Mouse (Mus musculus): ENCODE results near the gene Caprin2. TPM values are rescaled to one million over a fixed set of nuclear protein-coding genes. Genes with fewer than 3 reads are reported as not detected.
"Not testable (repeated sequence)": the region's sequence is repeated elsewhere in the genome, so short reads cannot be mapped to it uniquely, and the experiment has no call there.

Caprin2 gene
- 10.7 and 12.7 TPM in 2 replicates for polyA plus RNA-seq (2015; fragmentation: Nextera tagmentation; extraction: Ambion mirVana)

DNA sequence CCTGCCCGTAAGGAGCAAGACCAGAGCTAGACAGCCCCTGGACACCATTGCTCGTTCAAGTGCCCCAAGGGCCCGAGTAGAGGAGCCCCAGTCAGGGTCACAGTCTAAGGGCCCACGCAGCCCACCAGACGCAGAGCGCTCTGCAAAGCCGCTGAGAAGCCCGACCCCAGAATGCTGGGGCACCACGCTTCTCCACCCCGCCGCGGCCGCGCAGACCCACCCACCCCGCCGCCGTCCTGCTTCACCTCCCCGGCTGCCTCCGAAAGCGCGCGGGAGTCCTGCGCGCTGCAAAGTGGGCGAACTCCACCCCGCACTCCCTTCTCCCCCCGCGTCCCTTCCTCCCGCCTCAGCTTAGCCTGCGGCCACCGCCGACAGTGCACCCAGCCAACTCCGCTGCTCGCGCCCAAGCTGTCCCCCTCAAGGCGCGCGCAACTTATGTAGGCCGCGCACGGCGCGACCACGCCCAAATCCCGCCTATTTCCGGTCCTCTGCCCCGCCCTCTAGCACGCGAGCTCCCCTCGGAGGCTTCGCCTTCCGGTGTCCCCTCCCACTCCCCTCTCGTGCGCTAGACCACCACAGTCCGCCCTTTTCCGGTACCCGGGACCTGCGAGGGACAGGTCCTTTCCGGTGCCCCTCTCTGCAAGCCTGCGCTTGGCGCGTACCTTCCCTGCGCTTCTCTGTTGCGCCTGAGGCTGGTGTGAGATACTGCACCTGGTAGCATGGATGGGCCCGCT is at the start of gene Caprin2:
TSS of gene Caprin2 (minus strand) at position 465 of the 734 bp plus-strand sequence.
- H3K9me3 ChIP-seq (replicated peaks), result no peaks in the 10 kb centered on the region
- ATAC-seq (replicated peaks; ENCODE audit: insufficient number of reproducible peaks, insufficient read depth, low FRiP score, low read depth), result peak; percentile 97
- peak within 1 kb of the TSS; percentile 87 for H3K27ac ChIP-seq
- peak within 1 kb of the TSS; percentile 82 for H3K9ac ChIP-seq
- under 1% methylated on average over 65 of the region's 65 CpGs for WGBS
- no peaks in the 10 kb centered on the region for H3K27me3 ChIP-seq
- peaks cover 7% of the 10 kb centered on the region for H3K4me1 ChIP-seq (replicated peaks)
- peak within 1 kb of the TSS; percentile 90 for H3K4me2 ChIP-seq
- H3K36me3 ChIP-seq, result no peaks in the 10 kb centered on the region
- H3K4me3 ChIP-seq, result peak within 1 kb of the TSS; percentile 82

DNA sequence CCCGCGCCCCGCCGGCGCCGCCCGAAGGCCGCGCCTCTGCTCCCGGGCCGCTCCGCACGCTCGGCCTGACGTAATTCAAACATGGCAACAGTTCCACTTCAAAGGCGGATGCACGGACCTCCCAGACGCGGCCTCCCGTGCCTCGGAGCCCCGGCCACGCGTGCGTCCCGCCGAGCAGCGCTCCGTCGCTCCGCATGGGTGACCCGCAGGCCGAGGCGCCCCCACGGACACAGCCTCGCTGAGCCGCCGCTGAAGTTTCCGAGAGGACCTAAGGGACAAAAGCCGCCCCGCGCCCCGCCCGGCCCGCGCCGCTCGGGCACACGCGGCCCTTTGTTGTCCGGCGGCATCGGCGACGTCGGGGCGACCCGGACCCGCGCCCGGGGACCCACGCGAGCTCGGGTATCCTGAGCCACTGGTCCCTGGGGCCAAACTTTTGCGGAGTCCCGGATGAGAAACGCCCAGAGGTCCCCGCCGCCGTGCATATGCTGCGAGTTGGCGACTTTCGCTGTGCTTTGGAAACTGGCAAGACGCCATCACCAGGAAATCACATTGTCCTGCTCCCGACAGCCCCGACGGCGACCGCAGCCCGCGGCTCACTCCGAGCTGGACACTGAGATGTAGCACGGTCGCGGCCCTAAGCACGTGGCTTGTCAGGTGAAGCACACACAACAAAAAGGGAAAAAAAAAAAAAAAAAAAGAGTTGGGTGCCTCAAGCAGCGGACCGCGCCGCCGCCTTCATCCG is 48.9 kb upstream of the Caprin2 start:
- H3K4me1 ChIP-seq (replicated peaks), result peaks cover 7% of the 10 kb centered on the region
- peak overlapping the region; percentile 75 for H3K4me3 ChIP-seq
- peak; percentile 72 for ATAC-seq (replicated peaks; ENCODE audit: insufficient number of reproducible peaks, insufficient read depth, low FRiP score, low read depth)
- H3K4me2 ChIP-seq, result peak overlapping the region; percentile 81
- no peaks in the 10 kb centered on the region for H3K9me3 ChIP-seq (replicated peaks)
- WGBS, result under 1% methylated on average over 86 of the region's 92 CpGs
- H3K27me3 ChIP-seq, result no peaks in the 10 kb centered on the region
- H3K27ac ChIP-seq, result peak overlapping the region; percentile 92
- H3K9ac ChIP-seq, result peak overlapping the region; percentile 81
- H3K36me3 ChIP-seq, result no peaks in the 10 kb centered on the region

DNA sequence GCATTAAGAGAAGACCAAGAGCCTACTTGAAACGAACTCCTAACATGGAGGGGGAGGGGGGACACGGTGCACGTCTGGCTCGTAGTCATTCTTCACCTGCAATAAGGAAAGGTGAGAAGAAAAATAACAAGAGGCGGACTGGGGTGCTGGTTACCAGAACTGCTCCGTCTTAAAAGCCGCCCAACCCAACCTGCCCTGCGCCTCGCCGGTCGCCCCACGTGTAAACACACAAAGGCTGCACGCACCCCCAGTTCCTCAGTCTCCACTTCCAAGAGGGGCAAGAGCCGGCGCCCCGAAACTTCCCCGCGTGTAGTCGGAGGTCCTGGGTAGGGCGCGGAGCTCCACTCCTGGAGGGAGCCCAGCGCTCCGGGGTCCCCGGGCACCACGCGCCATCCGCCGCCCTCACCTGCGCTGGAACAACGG is 48.3 kb upstream of the Caprin2 start:
- Histone ChIP-seq H3K27ac (peak overlapping the region; percentile 92), H3K4me1 (replicated peaks) (peaks cover 7% of the 10 kb centered on the region), H3K4me2 (peak overlapping the region; percentile 81), H3K36me3 (no peaks in the 10 kb centered on the region), H3K9me3 (replicated peaks) (no peaks in the 10 kb centered on the region), H3K9ac (peak overlapping the region; percentile 81), H3K4me3 (peak overlapping the region; percentile 75), H3K27me3 (no peaks in the 10 kb centered on the region)
- under 1% methylated on average over 30 of the region's 30 CpGs for WGBS
- ATAC-seq (replicated peaks; ENCODE audit: insufficient number of reproducible peaks, insufficient read depth, low FRiP score, low read depth), result no peak

DNA sequence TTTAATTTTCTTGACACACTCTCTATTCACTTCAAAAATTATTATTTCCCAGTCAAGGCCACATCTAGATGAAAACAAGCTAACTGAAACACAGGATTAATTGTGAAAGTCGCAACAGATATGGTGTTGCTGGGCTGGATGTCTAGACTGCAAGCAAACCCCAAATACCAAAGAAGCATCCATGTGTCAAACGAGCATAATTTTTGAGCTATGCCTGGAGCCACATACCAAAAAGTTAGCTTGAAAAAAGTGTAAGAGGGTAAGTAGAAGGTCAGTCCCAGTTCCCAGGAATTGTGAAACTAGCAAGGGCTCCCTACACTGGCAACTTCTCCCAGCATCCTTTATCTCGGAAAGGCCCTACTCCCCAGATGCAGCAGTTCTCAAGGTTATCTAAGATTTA is 47.7 kb upstream of the Caprin2 start:
- peaks cover 7% of the 10 kb centered on the region for H3K4me1 ChIP-seq (replicated peaks)
- H3K9ac ChIP-seq, result no peak overlapping the region
- no peaks in the 10 kb centered on the region for H3K27me3 ChIP-seq
- peak overlapping the region; percentile 81 for H3K4me2 ChIP-seq
- 28% methylated on average over 3 of the region's 3 CpGs for WGBS
- H3K36me3 ChIP-seq, result no peaks in the 10 kb centered on the region
- ATAC-seq (replicated peaks; ENCODE audit: insufficient number of reproducible peaks, insufficient read depth, low FRiP score, low read depth), result no peak
- H3K27ac ChIP-seq, result no peak overlapping the region
- H3K4me3 ChIP-seq, result peak overlapping the region; percentile 75
- H3K9me3 ChIP-seq (replicated peaks), result no peaks in the 10 kb centered on the region

DNA sequence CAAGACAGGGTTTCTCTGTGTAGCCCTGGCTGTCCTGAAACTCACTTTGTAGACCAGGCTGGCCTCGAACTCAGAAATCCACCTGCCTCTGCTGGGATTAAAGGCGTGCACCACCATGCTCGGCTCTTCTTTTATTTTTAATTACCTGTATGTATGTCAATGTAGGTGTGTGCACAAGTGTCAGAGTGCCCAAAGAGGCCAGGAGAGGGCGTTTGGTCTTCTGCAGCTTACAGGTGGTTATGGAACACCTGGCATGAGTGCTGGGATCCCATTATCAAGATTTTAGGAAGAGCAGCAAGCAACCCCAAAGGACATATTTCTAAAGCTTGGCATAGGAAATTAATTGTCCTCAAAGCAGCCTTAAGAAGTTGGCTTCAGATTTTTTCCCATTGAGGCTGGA is 46.4 kb upstream of the Caprin2 start:
- Histone ChIP-seq H3K9ac (no peak overlapping the region), H3K4me1 (replicated peaks) (peaks cover 7% of the 10 kb centered on the region), H3K4me3 (no peak overlapping the region), H3K36me3 (no peaks in the 10 kb centered on the region), H3K27ac (no peak overlapping the region), H3K27me3 (no peaks in the 10 kb centered on the region), H3K9me3 (replicated peaks) (no peaks in the 10 kb centered on the region), H3K4me2 (no peak overlapping the region)
- ATAC-seq (replicated peaks; ENCODE audit: insufficient number of reproducible peaks, insufficient read depth, low FRiP score, low read depth), result no peak
- 78% methylated on average over 4 of the region's 4 CpGs for WGBS

DNA sequence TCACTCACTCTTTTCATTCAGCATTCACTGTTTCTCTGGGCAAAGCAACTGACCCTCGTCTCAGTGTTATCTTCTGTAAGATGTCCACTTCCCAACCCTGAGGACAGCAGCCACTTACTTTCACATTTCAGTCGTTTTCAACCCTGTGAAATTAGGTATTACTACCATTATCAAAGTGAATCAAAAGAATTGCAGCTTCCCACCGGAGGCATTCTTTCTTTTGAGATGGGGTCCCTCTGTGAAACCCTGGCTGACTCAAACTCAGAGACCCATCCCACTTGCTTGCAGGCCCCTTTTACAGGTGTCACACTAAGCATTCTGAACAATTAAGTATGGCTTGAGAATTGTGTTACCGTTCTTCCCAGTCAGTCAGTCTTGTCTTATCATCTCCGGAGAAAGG is 45.8 kb upstream of the Caprin2 start:
- no peak for ATAC-seq (replicated peaks; ENCODE audit: insufficient number of reproducible peaks, insufficient read depth, low FRiP score, low read depth)
- no peak overlapping the region for H3K9ac ChIP-seq
- WGBS, result 65% methylated on average over 5 of the region's 5 CpGs

DNA sequence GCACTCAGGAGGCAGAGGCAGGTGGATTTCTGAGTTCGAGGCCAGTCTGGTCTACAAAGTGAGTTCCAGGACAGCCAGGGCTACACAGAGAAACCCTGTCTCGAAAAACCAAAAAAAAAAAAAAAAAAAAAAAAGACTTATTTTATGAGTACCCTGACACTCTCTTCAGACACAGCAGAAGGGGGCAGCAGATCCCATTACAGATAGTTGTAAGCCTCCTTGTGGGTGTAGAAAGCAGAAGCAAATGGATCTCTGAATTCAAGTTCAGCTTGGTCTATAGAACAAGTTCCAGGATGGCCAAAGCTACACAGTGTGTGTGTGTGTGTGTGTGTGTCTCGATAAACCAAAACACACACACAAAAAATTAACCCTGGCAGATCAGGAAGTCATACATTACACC is 44.3 kb upstream of the Caprin2 start:
- H3K9me3 ChIP-seq (replicated peaks); ATAC-seq (replicated peaks; ENCODE audit: insufficient number of reproducible peaks, insufficient read depth, low FRiP score, low read depth); H3K36me3 ChIP-seq; H3K4me2 ChIP-seq; H3K4me1 ChIP-seq (replicated peaks); H3K27me3 ChIP-seq; H3K27ac ChIP-seq; H3K4me3 ChIP-seq; H3K9ac ChIP-seq: not testable (repeated sequence)
- 88% methylated on average over 2 of the region's 3 CpGs for WGBS

More for the DNA sequence above, 45.8 kb upstream of the Caprin2 start:
- H3K4me1 ChIP-seq (replicated peaks), result peaks cover 4% of the 10 kb centered on the region
- H3K4me3 ChIP-seq, result no peak overlapping the region
- H3K27me3 ChIP-seq, result no peaks in the 10 kb centered on the region
- no peak overlapping the region for H3K27ac ChIP-seq
- no peaks in the 10 kb centered on the region for H3K36me3 ChIP-seq
- no peak overlapping the region for H3K4me2 ChIP-seq
- H3K9me3 ChIP-seq (replicated peaks), result no peaks in the 10 kb centered on the region

DNA sequence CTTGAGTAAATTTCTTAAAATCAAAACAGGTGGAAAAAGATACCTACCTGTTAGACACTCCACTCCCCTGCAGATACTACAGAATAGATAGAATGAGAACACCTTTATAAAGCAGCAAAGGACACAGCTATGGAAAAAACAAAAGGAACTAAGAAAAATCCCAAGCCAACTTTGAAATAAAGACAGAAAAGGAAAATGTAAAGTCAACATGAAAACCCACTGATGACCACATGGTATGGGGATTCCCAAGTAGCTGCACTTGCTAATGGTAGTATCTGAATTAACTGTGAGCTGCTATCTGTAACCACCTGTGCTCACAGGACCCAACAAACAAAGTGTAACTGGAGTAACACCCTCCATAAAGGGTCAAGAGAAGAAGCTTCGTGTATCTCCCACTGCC is 41.7 kb upstream of the Caprin2 start:
- H3K27me3 ChIP-seq, result no peaks in the 10 kb centered on the region
- no peak overlapping the region for H3K9ac ChIP-seq
- H3K9me3 ChIP-seq (replicated peaks), result no peaks in the 10 kb centered on the region
- no peaks in the 10 kb centered on the region for H3K36me3 ChIP-seq
- WGBS, result 61% methylated on average over 1 of the region's 1 CpGs
- no peak overlapping the region for H3K27ac ChIP-seq
- no peak for ATAC-seq (replicated peaks; ENCODE audit: insufficient number of reproducible peaks, insufficient read depth, low FRiP score, low read depth)
- H3K4me1 ChIP-seq (replicated peaks), result peaks cover 11% of the 10 kb centered on the region
- H3K4me2 ChIP-seq, result no peak overlapping the region
- no peak overlapping the region for H3K4me3 ChIP-seq

DNA sequence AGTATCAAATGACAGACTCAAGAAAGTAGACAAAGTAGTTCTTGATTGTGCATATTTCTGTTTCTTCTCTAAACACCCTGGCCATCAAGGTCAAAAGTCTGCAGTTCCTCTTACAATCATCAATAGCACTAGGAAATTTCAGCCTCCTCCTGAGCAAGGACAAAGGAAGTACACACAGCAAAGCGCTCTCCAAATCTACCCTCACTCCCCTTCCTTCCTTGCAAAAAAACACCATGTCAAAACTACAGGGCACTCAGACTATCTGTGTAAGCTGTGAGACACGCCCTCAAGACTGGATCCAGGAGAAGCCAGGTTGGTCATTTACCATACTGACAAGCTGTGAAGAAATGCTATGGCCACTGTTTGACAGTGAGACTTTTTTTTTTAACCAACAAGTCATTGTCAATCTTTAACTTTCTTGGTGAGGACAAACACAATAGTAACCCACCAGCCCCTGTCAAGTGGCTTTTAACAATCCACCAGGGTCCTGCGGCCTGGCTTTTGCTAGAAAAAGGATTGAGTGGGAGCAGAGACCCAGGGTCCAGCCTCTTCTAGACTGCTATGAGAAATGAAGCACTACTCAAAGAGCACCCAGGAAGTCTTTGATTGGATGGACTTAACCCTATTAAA is 39.0 kb upstream of the Caprin2 start:
- Histone ChIP-seq H3K9ac (no peak overlapping the region), H3K4me1 (replicated peaks) (peaks cover 11% of the 10 kb centered on the region), H3K27ac (no peak overlapping the region), H3K4me3 (no peak overlapping the region), H3K9me3 (replicated peaks) (no peaks in the 10 kb centered on the region), H3K4me2 (no peak overlapping the region), H3K27me3 (no peaks in the 10 kb centered on the region), H3K36me3 (peaks cover 20% of the 10 kb centered on the region)
- ATAC-seq (replicated peaks; ENCODE audit: insufficient number of reproducible peaks, insufficient read depth, low FRiP score, low read depth), result no peak
- WGBS, result 67% methylated on average over 3 of the region's 3 CpGs

DNA sequence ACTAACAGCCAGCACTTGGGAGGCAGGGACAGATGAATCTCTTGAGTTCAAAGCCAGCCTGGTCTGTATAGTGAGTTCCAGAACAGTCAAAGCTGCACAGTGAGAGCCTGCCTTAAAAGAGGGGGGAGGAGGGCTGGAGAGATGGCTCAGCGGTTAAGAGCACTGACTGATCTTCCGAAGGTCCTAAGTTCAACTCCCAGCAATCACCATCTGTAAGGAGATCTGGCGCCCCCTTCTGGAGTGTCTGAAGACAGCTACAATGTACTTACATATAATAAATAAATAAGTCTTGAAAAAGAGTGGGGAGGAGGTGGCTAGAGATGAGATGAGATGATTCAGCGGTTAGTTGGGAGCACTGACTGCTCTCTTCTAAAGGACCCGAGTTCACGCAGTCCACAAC is 35.2 kb upstream of the Caprin2 start:
- peaks cover 53% of the 10 kb centered on the region for H3K36me3 ChIP-seq
- 83% methylated on average over 6 of the region's 6 CpGs for WGBS
- no peaks in the 10 kb centered on the region for H3K9me3 ChIP-seq (replicated peaks)
- H3K4me3 ChIP-seq, result no peak overlapping the region
- H3K27ac ChIP-seq, result no peak overlapping the region
- H3K4me2 ChIP-seq, result no peak overlapping the region
- H3K4me1 ChIP-seq (replicated peaks), result peaks cover 9% of the 10 kb centered on the region
- no peak overlapping the region for H3K9ac ChIP-seq
- no peak for ATAC-seq (replicated peaks; ENCODE audit: insufficient number of reproducible peaks, insufficient read depth, low FRiP score, low read depth)
- no peaks in the 10 kb centered on the region for H3K27me3 ChIP-seq

DNA sequence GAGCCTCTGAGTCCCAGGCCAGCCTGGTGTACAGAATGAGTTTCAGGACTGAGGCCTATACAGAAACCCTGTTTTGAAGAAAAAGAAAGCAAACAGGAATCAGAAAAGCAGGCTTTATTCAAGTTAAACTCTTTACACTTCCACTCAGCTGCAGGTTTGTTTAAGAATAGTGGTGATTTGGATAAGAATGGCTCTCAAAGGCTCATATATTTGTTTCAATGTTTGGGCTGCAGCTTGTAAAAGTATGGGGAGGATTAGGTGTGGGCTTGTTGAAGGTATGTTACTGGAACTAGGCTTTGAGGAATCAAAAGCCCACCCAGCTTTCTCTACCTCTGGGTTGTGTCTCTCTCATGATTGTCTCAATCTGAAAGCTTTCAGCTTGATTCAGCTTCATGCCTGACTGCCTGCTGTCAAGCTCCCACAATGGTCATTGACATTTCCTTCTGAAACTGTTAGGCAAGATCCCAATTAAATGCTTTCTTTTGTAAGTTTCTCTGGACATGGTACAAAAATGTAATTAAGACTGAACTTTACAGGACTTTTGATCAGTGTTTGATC is 22.9 kb upstream of the Caprin2 start:
- Histone ChIP-seq H3K36me3 (peaks cover 8% of the 10 kb centered on the region; the same call in 1 of the 2 replicates), H3K4me3 (no peak overlapping the region), H3K4me1 (replicated peaks) (no peaks in the 10 kb centered on the region), H3K9ac (no peak overlapping the region), H3K27ac (no peak overlapping the region), H3K27me3 (no peaks in the 10 kb centered on the region), H3K4me2 (no peak overlapping the region), H3K9me3 (replicated peaks) (no peaks in the 10 kb centered on the region)
- no peak for ATAC-seq (replicated peaks; ENCODE audit: insufficient number of reproducible peaks, insufficient read depth, low FRiP score, low read depth)
